Mouse (Mus musculus) central nervous system, embryonic 18 days (tissue): Measurements from ENCODE around the gene Bcl2l1. TPM values are rescaled to one million over a fixed set of nuclear protein-coding genes. Genes with fewer than 3 reads are reported as not detected.

Source experiments
- polyA plus RNA-seq: library from polyadenylated mRNA; depleted of rRNA; stranded (reverse); fragments of >200 nt; gene quantifications from 2 replicates; pipeline ENCODE4 v1.2.3, GENCODE M21; 2012; rRNA removed

Gene Bcl2l1
- 91.7 and 101 TPM in 2 replicates for polyA plus RNA-seq

DNA sequence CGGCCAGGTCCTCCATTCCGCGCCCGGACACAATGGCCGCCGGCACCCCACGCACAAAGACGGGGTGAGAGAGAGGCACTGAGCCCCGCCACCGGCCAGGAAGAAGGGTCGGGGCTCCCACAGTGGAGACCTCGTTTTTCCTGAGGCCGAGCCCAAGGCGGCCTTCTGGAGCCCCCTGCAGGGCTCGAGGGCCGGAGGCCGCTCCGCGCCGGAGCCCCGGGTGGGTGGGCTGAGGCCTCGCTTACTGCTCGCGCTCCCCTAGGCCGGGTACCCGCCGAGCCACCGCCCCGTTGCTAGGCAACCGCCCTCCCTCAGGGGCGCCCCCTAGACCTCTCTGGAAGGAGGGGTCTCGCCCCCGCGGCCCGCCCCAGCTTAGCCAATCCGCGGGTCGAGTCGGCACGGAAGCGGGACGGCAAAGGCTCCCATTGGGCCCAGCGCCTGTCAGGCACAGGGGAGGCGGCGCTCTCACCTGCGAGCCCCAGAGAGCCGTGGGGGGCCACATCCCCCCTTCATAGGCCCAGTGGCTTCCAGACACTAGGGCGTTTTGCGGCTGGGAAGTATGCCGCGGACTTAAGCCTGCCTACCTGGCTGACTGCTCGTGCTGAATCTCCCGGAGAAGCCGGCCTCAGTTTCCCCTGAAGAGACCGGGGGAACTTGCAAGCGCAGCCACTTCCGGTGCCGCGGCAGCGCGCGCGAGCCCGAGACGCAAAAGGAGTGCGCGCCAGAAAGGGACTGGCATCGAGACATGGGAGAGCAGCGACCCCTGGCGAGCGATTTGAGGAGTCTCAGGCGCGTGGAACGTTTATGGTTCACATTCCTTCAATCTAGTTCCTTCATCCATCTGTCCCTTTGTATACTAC lies at the start of gene Bcl2l1:
Gene Bcl2l1 (minus strand): TSS at position 710 of the 860 bp plus-strand sequence.

DNA sequence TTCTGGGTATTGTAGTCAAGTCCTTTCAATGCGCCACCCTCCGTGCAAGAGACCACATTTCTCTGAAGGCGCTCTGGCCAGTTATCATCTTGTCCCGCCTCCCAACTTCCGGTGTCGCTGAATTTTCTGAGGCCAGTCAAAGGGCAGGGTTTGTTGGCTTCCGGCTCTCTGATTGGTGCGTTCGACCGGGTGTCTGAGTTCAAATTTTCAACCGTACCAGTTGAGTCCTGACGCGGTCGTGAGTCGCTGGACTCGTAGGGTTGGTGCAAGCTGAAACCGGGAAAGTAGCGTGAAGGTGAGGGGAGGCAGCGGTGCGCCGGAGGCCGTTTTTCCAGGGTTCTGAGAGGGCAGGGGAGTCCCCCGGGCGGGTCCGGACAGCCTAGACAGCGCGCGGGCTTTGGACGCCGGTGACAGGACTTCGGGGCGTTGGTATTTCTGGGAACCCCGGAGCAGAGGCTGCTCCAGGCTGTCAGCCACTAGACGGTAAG lies 16.3 kb upstream of the Bcl2l1 start, which contains the start of gene Tpx2:
Gene Tpx2 (plus strand): TSS at position 150 of the 488 bp plus-strand sequence.

DNA sequence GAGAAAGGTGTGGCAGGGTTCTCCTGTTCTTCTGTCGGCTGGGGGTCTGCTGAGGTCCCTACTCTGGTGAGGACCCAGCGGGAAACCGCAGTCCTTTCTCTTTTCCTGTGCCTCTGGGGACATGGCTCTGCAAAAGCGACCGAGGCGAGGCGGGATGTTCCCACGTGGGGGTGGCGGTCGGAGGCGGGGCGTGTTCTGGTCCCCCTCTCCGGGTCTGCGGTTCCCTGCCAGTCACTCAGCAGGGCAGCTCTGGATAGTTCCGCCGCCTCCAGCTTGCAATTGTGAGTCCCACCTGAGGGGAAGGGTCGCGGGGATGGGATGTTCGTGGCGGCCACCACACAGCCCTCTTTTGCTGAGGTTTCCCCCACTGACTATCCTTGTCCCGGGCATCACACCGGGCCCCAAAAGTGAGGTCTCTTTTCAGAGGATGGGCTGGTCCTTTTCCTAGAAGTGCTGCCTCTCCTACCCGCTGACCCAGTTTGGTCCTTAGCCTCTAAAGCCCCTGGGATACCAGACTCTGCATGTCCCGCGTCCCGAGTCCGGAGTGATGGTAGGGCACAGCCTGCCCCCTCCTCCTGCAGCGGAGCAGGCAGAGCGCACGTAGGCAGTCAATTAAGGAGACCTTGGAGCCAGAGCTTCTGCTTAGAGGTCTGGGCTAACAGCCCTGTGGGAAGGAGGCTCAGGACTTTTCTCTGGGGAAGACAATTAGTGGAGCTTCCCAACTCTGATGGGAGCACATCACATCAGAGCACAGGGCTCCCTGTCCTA lies 77.4 kb downstream of the Bcl2l1 start, which contains the start of gene Cox4i2:
Gene Cox4i2 (plus strand): TSS at position 230 of the 768 bp plus-strand sequence.

DNA sequence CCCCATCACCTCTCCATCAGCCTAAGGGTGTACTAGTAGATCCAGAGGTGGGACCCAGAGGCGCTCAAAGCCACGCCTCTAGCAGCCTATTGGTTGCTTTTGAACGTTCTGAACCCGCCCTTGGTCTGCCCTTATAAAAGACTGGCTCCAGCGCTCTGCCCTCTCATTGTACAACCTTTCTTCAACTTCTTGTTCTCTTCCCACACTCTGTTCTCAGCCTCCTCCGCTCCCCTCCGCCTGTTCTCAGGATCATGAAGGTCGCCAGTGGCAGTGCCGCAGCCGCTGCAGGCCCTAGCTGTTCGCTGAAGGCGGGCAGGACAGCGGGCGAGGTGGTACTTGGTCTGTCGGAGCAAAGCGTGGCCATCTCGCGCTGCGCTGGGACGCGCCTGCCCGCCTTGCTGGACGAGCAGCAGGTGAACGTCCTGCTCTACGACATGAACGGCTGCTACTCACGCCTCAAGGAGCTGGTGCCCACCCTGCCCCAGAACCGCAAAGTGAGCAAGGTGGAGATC lies 95.4 kb downstream of the Bcl2l1 start, which contains the start of gene Id1:
Gene Id1 (plus strand): TSS at position 162 of the 512 bp plus-strand sequence.

Other genes with a start within 250 kb of the Bcl2l1 start
- not detected in 2 replicates for gene Defb45, start 232.3 kb downstream of the Bcl2l1 start, polyA plus RNA-seq
- gene Defb36, start 227.4 kb downstream of the Bcl2l1 start, polyA plus RNA-seq, result not detected in 2 replicates
- not detected in 2 replicates for gene Defb25, start 208.7 kb downstream of the Bcl2l1 start, polyA plus RNA-seq
- gene Rem1, start 204.8 kb downstream of the Bcl2l1 start, polyA plus RNA-seq, result 0.43 and 0.80 TPM in 2 replicates
- gene H13, start 162.3 kb downstream of the Bcl2l1 start, polyA plus RNA-seq, result 156 and 166 TPM in 2 replicates
- 23.9 and 25.3 TPM in 2 replicates for gene Mcts2, start 144.7 kb downstream of the Bcl2l1 start, polyA plus RNA-seq
- 104 and 112 TPM in 2 replicates for gene Id1, start 95.5 kb downstream of the Bcl2l1 start, polyA plus RNA-seq
- gene Cox4i2, start 77.6 kb downstream of the Bcl2l1 start, polyA plus RNA-seq, result 6.7 and 6.9 TPM in 2 replicates
- gene Tpx2, start 16.2 kb upstream of the Bcl2l1 start, polyA plus RNA-seq, result 11.6 and 12.9 TPM in 2 replicates
- 0.05 and 0.56 TPM in 2 replicates for gene Mylk2, start 79.6 kb upstream of the Bcl2l1 start, polyA plus RNA-seq
- 3.5 TPM in 2 replicates for gene Foxs1, start 101.5 kb upstream of the Bcl2l1 start, polyA plus RNA-seq
- gene Dusp15, start 120.0 kb upstream of the Bcl2l1 start, polyA plus RNA-seq, result 29.4 and 31.8 TPM in 2 replicates
- gene Ttll9, start 130.8 kb upstream of the Bcl2l1 start, polyA plus RNA-seq, result 6.4 and 7.7 TPM in 2 replicates
- 179 and 180 TPM in 2 replicates for gene Pdrg1, start 183.7 kb upstream of the Bcl2l1 start, polyA plus RNA-seq
- 10.2 and 10.7 TPM in 2 replicates for gene Xkr7, start 200.1 kb upstream of the Bcl2l1 start, polyA plus RNA-seq
- 8.0 and 9.5 TPM in 2 replicates for gene Ccm2l, start 234.2 kb upstream of the Bcl2l1 start, polyA plus RNA-seq